Mouse (Mus musculus) A20 (cell line): ENCODE measurements around the gene Zfp784.
"Not testable (repeated sequence)": the region's sequence is repeated elsewhere in the genome, so short reads cannot be mapped to it uniquely, and the experiment has no call there.

Experiments
- DNase-seq: peaks from one replicate; pipeline ENCODE4 v3.0.0-alpha.2; 2011; ENCODE audit warnings: low read depth, low spot score

Zfp784 gene

DNA sequence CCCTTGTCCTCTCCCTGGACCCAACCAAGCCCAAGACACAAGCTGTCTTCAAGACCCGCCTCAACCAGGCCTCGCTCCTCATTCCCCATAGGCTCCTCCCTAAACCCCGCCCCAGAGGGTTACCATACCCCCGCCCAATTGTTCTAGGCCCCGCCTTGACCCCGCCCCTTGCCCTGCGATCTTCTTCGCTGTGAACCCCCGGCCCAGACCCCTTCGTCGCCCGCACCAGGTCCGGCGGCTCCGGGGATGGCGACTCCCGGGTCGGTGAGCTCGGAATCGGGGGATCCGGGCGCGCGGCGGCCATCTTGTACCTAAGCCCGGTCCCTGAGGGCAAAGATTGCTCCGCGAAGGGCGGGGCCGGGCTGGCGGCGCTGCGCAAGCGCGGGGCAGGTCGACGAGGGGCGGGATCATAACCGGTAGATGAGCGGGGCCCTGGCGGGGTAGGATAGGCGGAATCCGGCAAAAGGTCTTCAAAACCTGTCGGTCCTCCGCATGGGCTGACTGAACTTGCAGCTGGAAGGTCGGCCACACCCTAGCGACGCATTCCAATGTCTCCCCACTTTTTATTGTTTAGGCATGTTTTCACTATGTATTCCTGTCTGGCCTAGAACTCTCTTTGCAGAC lies at the start of gene Zfp784:
Gene Zfp784, minus strand, starts transcription at position 338 of the 624 bp plus-strand sequence.
- DNase-seq: peak; percentile 96

DNA sequence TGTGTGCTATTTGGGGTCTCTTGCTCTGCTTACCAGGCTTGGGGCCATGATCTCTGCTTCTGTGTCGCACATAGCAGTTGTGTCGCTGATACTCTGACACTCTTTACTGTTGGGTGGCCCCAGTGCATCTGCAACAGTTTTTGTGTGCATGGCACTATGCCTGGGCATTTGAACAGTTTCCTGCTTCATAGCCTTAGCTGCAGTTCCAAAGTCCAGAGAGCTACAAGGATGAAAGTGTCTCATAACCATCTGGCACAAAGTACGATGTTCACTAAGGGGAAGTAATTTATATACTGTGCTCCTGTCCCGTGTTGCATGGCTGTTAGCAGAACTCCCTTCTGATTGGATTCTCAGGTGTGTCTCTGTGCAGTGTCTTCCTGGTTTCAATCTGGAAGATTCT lies 49.6 kb upstream of the Zfp784 start:
- DNase-seq: no peak

DNA sequence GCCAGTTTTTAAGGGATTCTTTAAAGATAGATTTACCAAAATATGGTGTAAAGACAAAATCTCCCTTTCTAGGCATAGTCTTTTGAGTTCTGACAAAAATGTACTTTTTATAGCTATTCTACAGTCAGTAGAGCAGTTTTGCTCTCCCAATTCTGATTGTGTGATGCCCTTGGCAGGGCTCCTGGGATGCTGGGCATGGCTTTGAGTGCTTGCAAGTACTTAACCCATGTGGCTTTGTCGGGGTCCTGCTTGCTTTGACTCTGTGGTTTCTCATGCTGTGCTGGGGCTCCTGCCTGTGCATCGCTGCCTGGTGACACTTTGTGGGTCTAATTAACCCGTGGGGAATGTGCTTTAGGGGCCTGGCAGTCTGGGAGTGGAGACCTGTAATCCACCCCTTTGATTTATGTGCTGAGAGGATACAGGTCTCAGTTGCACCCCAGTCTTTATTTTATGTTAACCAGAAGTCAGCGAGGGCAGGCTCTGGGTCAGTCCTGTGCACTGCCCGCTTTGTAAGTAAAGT lies 48.7 kb upstream of the Zfp784 start:
- DNase-seq: no peak

DNA sequence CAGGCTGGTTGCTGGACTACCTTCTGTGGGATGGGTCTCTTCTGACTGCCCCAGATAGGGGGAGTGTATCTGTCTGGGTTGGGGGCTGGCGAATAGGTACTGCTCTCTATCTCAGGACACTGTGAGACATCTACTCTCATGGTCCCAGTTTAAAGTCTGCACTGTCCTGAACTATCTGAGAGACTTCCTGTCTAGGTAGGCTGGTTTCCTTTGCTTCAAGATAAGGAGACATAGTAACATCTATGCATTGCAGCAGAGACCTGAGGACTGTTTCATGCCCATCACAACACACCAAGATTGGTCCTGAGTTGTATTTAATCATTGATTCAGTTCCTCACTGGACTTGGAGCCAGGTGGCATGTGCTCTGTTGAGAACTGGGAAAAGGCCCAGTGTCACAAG lies 47.3 kb upstream of the Zfp784 start:
- no peak for DNase-seq

DNA sequence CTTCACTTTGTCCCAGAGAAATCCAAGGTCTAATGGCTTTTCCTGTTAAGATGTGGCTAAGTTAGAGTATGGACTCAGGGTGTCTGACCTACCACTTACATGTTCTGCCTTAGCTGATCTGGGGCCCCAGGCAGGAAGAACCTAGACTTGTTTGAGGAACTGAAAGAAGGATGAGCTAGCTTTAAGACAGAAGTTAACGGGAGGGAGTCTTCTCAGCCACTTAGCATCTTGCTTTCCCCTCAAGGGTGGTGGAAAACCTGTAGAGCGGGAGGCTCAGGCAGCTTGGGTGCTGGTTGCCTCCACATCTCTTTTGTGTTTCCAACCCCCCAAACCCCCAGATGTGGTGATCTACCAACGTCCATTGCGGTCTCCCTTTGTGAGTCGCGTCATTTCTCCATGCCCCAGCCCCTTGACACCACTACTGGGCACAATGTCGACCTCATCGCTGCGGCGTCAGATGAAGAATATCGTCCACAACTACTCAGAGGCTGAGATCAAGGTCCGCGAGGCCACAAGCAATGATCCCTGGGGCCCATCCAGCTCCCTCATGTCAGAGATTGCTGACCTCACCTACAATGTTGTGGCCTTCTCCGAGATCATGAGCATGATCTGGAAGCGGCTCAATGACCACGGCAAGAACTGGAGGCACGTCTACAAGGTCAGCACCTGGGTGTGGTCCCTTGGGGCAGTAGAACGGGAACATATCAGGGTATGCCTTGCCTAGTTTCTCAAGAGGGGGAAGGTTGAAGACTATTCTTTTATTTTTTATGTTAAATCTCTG lies 45.3 kb upstream of the Zfp784 start:
- DNase-seq: peak; percentile 91

DNA sequence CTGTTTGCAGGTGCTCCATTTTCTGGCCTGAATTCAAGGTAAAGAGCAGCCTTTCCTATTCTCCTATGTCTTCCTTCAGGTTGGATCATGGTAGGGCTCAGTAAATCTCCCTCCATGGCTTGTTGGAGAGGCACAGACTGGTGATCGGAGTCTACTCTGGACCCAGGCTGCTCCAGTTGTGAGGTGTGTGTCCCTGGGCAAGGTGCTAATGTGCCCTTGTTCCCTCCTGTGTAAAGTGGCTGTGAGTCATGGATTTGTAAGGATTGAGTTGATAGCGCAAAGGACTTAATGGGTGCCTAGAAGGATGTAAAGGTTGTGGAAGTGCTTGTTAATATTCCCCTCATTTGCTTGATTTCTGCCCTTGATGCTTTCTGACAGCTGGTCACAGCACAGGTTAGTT lies 43.7 kb upstream of the Zfp784 start:
- DNase-seq: peak; percentile 40

DNA sequence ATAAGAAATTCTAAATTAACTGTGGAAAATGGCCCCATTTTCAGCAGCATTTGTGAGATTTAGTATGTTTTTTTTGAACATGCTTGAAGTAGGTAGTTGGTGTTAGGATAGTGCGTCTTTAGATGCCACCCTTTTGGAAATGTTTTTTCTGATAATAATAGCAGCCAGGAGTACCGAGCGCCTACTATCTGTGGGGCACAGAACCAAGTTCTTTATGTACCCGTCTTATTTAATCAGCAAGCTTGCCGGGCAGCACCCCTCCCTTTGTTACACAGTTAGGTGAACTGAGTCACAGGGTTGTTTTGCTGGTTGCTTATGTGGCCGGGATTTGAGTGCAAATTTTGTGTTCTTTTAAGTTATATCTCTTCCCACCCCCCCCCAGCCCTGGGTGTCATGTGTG lies 43.0 kb upstream of the Zfp784 start:
- DNase-seq: peak; percentile 69

DNA sequence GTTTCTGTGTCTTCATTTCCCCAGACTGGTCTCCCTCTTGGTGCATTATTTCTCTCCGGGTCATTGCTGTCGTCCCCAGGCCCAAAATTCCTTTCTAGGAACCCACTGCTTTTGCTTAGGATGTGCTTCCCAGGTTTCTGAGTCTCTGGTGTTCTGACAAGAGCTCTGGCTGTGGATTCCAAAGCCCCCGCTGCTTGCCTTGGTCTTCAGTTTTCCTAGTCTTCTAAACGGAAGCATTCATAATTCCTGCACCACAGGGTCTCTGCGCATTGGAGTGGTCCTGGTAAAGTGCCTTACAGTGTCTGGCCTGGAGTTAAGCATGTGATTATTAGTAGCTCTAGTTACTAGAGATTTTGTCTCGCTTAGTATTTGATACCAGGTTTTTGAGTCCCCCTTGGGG lies 42.6 kb upstream of the Zfp784 start:
- DNase-seq: no peak

DNA sequence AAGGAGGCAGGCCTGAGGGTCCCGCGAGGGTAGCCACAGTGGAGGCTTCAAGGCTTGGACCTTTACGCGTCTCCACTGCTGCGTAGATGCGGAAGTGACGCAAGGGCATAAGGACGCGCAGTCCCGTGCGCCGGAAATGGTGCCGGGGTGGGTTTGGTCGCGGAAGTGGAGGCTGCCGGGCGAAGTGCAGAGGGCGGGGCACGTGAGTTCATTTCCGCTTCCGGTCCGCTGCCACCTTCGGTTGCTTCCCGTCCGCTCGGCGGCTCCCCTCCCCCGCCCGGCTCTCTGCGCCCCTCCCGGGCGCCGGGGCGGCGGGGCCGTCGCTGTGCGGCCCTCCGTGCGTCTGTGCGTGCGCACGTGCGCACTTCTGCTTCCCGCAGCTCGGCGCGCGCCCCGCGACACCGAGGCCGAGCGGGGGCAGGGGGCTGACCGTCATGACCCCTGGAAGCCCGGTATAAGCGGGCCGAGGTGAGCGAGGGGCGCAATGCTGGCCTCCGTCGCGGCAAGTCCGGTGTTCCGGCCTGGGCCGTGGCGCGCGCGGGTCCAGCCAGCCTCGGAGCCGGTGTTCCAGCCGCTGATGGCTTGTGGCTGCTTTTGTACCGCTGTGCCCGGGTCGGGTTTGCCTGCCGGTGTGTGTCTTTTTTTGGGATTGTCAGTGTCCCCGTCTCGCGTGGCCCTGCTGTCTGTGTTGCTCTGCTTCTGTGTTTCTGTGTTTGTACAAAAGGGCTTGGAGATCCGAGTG lies 41.9 kb upstream of the Zfp784 start, which contains the start of gene Epn1:
Gene Epn1, plus strand, starts transcription at position 226 of the 742 bp plus-strand sequence.
- DNase-seq: peak; percentile 98

DNA sequence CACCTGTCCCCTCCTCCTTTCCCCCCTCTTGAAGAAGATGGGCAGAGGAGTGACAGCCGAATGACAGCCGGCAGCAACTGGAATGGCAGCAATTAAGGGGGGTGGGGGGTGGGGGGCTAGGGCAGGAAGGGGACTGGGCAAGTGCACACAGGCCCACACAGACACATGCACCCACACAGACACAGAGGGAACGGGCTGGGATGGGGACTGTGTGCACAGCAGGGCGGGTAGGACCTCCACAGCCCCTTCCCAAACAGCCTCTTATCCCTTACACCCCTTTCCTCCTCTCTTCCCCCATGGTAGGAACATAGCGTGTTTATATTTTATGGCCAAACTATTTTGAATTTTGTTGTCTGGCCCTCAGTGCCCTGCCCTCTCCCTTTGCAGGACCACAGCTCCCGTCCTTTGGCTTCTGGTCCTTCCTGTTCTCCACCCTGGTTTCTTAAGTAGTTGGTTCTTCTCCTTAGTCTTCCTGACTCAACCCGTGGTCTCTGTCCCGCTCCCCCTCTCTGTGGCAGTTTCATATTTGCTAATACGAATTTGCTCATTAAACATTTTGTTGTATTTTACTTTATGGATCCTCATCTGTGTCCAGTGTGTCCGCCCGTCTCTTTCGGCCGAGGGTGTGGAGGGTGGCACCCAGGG lies 41.2 kb upstream of the Zfp784 start:
- not testable (repeated sequence) for DNase-seq

DNA sequence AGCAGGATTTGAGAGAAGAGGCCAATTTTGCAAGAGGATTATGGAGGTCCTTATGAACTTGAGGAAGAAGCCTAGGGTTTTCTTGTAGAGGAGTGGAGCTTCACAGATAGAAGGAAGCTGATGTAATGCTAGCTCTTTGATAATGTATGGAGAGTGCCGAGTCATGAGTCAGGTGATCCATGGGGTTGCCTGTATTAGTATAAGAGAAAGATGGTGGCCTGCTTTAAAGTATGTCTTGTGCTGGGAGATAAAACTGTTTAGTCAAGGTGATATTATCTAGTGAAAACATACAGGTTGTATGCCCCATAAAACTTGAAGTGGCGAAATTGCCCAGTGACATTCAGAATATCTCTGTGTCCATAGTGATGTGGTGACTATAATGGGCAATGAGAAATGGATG lies 38.7 kb upstream of the Zfp784 start:
- DNase-seq: no peak

DNA sequence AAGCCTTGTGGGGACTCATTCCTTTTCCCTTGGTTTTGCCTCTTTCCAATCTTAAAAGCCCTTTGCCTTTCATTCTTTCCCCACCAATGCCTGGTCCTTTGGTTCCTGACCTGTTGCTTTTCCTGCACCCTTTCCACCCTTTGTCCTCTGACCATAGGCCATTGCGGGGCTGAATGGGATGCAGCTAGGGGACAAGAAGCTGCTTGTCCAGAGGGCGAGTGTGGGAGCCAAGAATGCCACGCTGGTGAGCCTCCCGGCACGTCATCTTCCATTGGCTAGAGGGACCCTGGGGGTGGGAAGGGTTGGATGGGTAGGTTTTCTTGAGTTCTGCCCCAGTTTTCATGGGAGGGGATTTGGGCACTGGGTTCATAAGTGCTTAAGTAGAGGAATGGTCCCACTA lies 36.7 kb upstream of the Zfp784 start:
- DNase-seq: no peak

DNA sequence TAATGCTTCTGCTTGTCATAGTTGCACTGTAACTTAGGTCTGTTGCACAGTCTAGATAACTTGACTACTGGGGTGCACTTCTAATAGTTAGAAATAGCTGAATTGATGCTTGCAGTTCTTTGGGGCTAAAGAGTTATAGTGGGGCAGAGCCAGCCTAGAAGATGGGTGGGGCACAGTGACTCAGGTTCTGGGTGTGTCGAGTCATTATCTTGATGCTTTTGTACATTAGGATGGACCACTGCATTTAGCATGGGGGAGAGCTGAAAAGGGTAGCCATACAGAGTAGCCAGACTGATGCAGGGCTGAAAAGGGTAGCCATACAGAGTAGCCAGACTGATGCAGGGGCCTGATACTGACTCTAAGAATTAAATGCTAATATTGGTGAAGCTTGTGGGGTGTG lies 35.3 kb upstream of the Zfp784 start:
- DNase-seq: no peak

DNA sequence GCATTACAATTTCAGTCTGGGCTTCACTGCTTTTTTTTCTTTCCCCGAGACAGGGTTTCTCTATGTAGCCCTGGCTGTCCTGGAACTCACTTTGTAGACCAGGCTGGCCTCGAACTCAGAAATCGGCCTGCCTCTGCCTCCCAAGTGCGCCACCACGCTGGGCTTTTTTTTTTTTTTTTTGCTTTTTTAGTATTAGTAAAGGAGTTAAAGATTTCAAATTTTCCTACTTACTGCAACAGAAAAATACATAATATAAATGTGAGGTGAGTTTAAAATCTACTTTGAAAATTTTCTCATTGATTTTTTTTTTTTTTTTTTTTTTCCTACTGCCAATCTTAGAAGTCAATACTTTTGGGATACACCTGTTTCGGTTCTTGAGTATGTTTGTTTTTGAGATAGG lies 26.6 kb upstream of the Zfp784 start:
- no peak for DNase-seq

DNA sequence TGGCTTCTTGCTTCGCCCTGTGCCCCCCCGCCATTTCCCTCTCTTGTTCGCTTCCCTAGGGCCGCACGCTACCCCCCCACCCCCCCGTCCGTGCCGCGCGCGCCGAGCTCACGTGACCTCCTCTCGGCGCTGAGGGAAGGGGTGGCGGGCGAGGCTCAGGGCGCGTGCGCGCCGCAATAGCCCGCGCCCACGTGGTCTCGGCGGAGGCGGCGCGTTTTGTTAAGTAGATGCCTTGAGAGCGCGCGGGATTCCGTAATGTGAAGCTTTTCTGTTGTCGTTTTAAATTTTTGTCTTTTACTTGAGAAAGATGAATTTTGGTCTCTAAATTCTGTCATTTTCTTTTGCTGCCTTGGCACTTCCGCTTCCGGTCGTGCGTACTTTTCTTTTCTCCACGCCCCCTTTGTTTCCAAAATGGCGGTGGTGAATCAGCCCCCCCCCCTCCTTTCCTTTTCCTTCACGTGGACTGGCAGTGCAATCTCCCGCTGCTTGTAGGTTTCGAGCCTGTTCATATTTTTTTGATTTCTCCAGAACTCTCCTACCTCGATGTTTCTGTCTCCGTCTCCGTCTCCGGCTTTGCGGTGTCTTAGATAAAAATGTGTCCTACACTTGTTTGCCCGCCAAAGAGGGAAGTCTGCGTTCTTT lies 24.2 kb upstream of the Zfp784 start:
- peak; percentile 94 for DNase-seq

DNA sequence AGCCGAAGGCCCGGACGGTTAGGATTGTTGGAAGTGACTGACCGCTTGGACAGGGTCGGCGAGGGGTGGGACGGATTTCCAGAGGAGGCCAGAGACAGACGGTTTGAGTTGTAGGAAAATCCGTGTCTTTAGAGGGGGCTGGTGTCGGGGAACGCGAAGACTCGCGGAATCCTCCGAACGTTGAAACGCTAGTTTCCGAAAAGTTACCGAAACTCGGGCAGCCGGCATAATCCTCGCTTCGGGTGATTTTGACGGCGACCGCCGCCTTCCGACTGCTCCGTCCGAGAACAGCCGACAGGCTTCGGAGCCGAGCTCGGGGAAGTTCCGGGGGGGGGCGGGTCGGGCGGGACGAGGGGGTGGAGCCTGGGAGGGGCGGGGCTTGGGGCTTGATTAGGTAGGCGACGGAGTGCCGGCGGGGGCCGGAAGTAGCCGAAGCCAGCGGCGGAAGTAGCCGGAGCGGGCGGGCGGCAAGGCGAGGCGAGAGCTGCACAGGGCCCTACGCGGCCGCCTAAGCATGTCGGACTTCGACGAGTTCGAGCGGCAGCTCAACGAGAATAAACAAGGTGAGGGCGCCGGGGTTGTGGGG lies 23.6 kb upstream of the Zfp784 start, which contains the start of gene U2af2:
Gene U2af2, plus strand, starts transcription at position 370 of the 586 bp plus-strand sequence.
- DNase-seq: peak; percentile 95

DNA sequence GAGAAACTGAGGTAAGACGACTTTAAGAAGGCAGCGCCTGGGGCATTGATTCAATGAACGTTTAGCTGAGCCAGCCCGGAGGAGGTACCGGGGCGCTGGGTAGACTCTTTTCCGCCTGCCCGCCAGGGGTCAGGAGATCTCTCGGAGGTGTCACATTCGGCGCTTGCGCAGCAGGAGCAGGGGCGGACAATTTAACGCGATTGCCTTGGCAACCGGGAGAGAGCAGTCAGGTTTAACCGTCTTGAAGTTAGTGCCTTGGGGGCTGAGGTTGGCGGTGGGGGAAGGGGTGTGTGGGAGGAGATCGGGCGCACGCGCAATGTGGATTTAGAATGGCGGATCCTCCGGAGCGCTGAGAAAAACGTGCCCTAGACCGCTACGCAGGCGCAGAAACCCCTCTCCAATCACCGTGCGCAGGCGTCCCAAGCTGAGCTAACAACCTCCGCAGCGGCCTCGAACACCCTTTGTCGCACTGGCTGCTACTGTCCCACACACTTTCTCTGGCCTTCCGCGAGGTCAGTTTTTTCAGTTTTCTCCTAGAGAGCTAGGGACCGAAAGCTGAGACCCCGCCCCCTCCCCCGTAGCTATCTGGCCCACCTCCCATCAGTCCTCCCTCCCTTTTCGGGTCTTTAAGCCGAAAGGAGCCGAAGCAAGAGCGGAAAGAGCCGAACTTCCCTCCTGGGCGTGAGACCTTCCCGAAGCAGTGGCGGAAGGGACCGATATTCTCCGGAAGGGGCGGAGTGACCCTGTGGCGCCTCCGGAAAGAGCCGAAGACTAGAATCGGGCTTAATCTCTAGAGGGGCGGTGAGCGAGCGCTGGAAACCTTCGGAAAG lies 22.9 kb upstream of the Zfp784 start:
- DNase-seq: peak; percentile 98

DNA sequence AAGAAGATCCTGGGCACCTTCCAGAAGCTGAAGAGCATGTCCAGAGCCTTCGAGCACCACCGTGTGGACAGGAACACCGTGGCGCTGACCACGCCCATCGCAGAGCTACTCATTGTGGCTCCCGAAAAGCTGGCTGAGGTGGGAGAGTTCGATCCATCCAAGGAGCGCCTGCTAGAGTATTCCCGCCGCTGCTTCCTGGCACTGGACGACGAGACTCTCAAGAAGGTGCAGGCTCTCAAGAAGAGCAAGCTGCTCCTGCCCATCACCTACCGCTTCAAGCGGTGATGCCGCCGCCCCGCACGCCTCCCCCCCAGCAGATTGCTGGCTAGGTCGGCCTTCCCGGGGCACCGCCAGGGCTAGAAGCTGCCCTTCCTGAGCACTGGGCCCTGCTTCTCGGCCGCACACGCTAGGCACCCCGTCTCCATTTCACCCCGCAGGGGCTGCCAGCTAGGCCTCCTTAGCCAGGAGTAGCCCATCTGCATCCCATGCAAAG lies 22.0 kb upstream of the Zfp784 start:
- DNase-seq: peak; percentile 90

DNA sequence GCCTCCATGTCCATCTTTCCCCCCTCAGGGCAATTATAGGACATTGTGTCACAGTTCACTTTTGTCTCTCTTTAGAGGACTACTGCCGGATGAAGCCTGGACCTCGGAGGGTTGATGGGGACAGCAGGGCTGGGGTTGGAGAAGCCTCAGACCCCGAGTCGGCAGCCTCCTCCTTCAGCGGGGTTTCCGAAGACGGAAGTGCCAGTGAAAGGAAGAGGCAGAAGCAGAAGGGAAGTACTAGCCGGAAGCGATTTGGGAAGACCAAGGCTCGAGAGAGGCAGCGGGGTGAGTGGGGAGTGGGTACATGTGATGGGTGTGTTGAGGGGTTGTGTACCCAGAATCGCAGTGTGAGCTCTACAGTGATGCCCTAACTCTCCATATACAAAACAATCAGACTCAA lies 21.2 kb upstream of the Zfp784 start:
- no peak for DNase-seq

DNA sequence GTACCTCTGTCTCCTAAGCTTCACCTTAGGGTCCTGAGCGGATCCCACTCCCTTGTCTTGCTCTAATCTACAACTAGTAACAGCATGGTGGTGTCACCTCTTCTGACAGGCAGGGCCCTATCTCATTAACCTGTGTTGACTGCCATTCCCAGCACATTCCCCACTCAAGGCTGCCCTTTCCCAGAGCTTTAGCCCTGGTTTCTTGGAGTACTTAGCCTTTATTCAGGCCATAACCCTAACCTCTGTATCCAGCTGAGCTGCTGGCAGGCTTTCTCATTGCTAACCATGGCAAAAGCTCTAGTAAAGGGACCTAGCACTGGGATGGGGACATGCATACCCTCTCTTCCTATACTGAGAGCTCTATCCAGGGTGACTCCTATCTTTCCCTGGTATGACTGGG lies 20.4 kb upstream of the Zfp784 start:
- DNase-seq: no peak
